Mouse (Mus musculus): ENCODE results near the gene Trp53. TPM values are rescaled to one million over a fixed set of nuclear protein-coding genes. Genes with fewer than 3 reads are reported as not detected.

Gene Trp53
- total and polyA plus RNA-seq, 3 experiments, result 76.4 to 212 TPM; not detected in 1

GRCm38 (mm10) chr11:69563373-69563772, 16.8 kb upstream of the Trp53 start:
- H3K4me1 ChIP-seq (ENCODE audit: control insufficient read depth in 1 of 2, insufficient read depth in 2 of 2, low read length in 2 of 2), result no peaks in the 10 kb centered on the region
- DNase-seq (ENCODE audit: low read depth, low spot score), result no peak
- H3K36me3 ChIP-seq (ENCODE audit: control insufficient read depth in 1 of 2, insufficient read depth in 2 of 2, low read length in 2 of 2), result peaks cover 0 to 11% of the 10 kb centered on the region in 2 experiments; a peak in 2 of 4 replicates
- TF ChIP-seq POLR2AphosphoS2 (IDR thresholded peaks at IDR 0.05; ENCODE audit: low read length) (no peak), KAT2A (conservative IDR thresholded peaks at IDR 0.05; ENCODE audit: low read depth, low read length) (no peak), USF1 (IDR thresholded peaks at IDR 0.05; ENCODE audit: low read depth, low read length) (no peak), EP300 (IDR thresholded peaks at IDR 0.05; ENCODE audit: low read depth in 1 of 2, low read length in 2 of 2) (no peak), ZC3H11A (IDR thresholded peaks at IDR 0.05; ENCODE audit: low read depth, low read length) (no peak), GATA1 (IDR thresholded peaks at IDR 0.05; ENCODE audit: low read depth, low read length) (no peak), TBP (IDR thresholded peaks at IDR 0.05; ENCODE audit: low read depth, low read length) (no peak), BHLHE40 (IDR thresholded peaks at IDR 0.05; ENCODE audit: borderline replicate concordance, low read depth, low read length) (no peak), MAFK (IDR thresholded peaks at IDR 0.05; ENCODE audit: borderline replicate concordance, low read depth, low read length) (no peak), MYB (IDR thresholded peaks at IDR 0.05; ENCODE audit: low read depth, low read length) (no peak), RAD21 (IDR thresholded peaks at IDR 0.05; ENCODE audit: low read depth, low read length) (no peak), ETS1 (IDR thresholded peaks at IDR 0.05; ENCODE audit: low read depth, low read length) (no peak), MEF2A (IDR thresholded peaks at IDR 0.05; ENCODE audit: extremely low read depth, insufficient replicate concordance, low read depth, low read length, poor library complexity, severe bottlenecking) (no peak), SIN3A (IDR thresholded peaks at IDR 0.05; ENCODE audit: low read length) (no peak), CTCF (IDR thresholded peaks at IDR 0.05 in 2 of 3, conservative IDR thresholded peaks at IDR 0.05 in 1 of 3; ENCODE audit: control insufficient read depth in 1 of 3, insufficient read depth in 1 of 3, low read depth in 2 of 3, low read length in 3 of 3, poor library complexity in 1 of 3, severe bottlenecking in 1 of 3) (no peak), MYC (IDR thresholded peaks at IDR 0.05; ENCODE audit: low read depth, low read length) (no peak), NRF1 (IDR thresholded peaks at IDR 0.05; ENCODE audit: insufficient read depth, low read depth, low read length, poor library complexity, severe bottlenecking) (no peak), NELFE (IDR thresholded peaks at IDR 0.05; ENCODE audit: low read depth, low read length) (no peak)
- no peak overlapping the region for H3K9ac ChIP-seq (ENCODE audit: control insufficient read depth, low read depth, low read length, poor library complexity, severe bottlenecking)
- no peak overlapping the region for H3K27ac ChIP-seq (ENCODE audit: control insufficient read depth, low read depth, low read length)
- no peak overlapping the region for H3K4me3 ChIP-seq (ENCODE audit: control insufficient read depth in 1 of 2, insufficient read depth in 1 of 2, low read depth in 2 of 2, low read length in 2 of 2)
- H3K79me2 ChIP-seq (ENCODE audit: control insufficient read depth, insufficient read depth, low read length, poor library complexity), result no peaks in the 10 kb centered on the region
- H3K9me3 ChIP-seq (replicated peaks; ENCODE audit: insufficient read depth, low read length), result no peaks in the 10 kb centered on the region
- no peaks in the 10 kb centered on the region for H3K27me3 ChIP-seq (ENCODE audit: control insufficient read depth in 1 of 2, insufficient read depth in 2 of 2, low read length in 2 of 2)

GRCm38 (mm10) chr11:69564391-69564790, 15.8 kb upstream of the Trp53 start:
- no peak for DNase-seq (ENCODE audit: low read depth, low spot score)
- H3K27ac ChIP-seq (ENCODE audit: control insufficient read depth, low read depth, low read length), result no peak overlapping the region
- H3K4me3 ChIP-seq (ENCODE audit: control insufficient read depth in 1 of 2, insufficient read depth in 1 of 2, low read depth in 2 of 2, low read length in 2 of 2), result no peak overlapping the region
- no peak overlapping the region for H3K9ac ChIP-seq (ENCODE audit: control insufficient read depth, low read depth, low read length, poor library complexity, severe bottlenecking)
- H3K4me1 ChIP-seq (ENCODE audit: control insufficient read depth in 1 of 2, insufficient read depth in 2 of 2, low read length in 2 of 2), result no peaks in the 10 kb centered on the region
- H3K9me3 ChIP-seq (replicated peaks; ENCODE audit: insufficient read depth, low read length), result no peaks in the 10 kb centered on the region
- H3K36me3 ChIP-seq (ENCODE audit: control insufficient read depth in 1 of 2, insufficient read depth in 2 of 2, low read length in 2 of 2), result peaks cover 0 to 14% of the 10 kb centered on the region in 2 experiments; a peak in 2 of 4 replicates
- no peaks in the 10 kb centered on the region for H3K27me3 ChIP-seq (ENCODE audit: control insufficient read depth in 1 of 2, insufficient read depth in 2 of 2, low read length in 2 of 2)
- no peak for TF ChIP-seq SMC3 (IDR thresholded peaks at IDR 0.05; ENCODE audit: low read depth, low read length)
- no peaks in the 10 kb centered on the region for H3K79me2 ChIP-seq (ENCODE audit: control insufficient read depth, insufficient read depth, low read length, poor library complexity)

All from MEL (cell line).